Mouse (Mus musculus) v-Abl transformed pro-B cells (cell line): ENCODE data around the gene Bri3bp.

ENCODE experiments used
- in situ Hi-C, 2 experiments: fragments of 400-800 bp; cut with MboI; formaldehyde crosslinking; loops; one replicate each; pipeline ENCODE4 v1.15.1; 2025; ENCODE audit not compliant: unreplicated experiment in 2 of 2

The Bri3bp gene

DNA sequence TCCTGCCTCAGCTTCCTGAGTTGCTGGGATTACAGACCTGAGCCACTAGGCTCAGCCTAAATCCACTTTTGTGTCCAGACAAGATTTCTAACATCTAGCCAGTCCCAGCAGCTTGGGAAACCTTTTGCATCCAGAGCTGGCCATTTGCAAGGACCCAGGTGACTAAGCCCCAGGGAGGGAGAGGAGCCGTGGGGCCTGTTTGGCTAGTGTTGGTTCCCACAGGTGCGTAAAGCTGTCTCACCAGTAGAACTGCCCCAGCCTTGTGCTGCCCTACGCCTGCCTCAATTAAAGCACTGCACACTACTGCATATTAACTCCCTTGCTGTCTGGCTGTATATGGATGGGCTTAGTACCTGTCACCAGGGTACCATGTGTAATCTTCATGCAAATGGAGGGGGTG lies 38.0 kb downstream of the Bri3bp start:
- in situ Hi-C loops, result loop anchor here in 1 of 2 experiments (25.0 kb wide), 1 partner anchor 567 kb away; no protein-coding TSS in a partner anchor

DNA sequence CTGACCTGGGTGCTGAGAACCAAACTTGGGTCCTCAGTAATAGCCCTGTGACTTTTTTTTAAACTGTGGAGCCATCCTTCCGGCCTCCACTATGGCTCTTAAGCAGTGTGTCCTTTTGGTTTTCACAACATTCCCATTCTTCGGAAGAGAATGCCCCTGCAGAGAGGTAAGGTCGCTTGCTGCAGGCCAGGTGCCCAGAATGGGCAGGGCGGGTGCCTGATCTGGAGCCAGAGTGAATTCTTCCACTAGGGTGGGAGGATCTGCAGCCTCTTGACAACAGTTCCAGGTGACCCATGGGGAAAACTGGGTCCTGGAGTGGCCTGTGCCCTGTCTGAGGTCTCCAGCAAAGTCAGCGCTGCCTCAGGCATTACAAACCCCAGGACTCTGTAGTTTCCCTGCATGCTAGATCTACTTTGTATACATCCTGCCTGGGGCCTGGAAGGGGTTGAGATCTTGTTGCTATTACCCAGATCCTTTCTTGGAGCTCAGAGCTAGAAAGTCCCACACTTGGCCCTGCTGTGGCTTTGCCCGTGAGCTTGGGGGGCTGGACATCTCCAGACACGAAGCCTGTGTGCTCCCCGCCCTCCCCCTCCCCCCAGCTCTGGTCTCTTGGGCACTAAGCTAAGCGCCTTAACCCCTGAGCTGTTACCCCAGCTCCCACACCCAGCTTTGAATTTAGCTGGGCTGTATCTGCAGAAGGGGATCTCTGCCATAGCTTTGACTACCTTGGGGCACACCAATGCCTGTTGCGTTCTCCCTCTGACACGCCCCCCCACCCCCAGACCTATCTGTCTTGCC lies 39.3 kb downstream of the Bri3bp start:
- in situ Hi-C loops, result loop anchor here (5.0 to 25.0 kb wide), 3 partner anchors 103 to 568 kb away; no protein-coding TSS in a partner anchor

GRCm38 (mm10) chr5:125482474-125482873 lies 41.1 kb downstream of the Bri3bp start:
- in situ Hi-C loops, result loop anchor here (5.0 to 25.0 kb wide), 3 partner anchors 105 to 570 kb away; no protein-coding TSS in a partner anchor

DNA sequence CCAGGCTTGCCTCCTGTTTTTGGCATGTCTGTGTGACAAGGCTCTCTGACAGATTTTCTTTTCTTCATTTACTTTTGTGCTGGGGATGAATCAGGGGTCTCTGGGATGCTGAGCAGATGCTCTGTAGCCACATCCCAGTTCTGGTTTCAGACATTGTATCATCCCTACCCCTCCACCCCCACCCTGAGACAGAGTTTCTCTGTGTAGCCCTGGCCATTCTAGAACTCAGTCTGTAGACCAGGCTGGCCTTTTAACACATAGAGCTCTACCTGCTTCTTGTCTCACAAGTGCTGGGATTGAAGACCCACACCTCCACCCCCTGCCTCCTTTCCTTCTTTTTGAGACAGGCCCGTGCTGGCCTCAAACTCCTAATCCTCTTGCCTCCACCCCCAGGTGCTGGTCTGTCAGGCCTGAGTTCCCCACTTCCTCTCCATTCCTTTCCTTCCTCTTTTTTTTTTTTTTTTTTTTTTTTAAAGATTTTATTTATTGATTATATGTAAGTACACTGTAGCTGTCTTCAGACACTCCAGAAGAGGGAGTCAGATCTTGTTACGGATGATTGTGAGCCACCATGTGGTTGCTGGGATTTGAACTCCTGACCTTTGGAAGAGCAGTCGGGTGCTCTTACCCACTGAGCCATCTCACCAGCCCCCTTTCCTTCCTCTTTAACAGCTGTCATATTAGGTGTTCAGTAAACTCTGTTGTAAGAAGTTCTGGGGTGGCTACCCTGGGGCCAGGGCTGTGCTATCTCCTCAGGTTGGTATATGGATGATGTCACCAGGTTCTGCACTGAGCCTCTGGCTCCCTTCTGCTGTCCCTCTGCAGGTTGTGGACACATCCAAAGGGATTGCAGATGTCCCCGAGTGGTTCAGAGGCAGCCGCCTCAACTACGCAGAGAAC lies 42.6 kb downstream of the Bri3bp start:
- in situ Hi-C loops, result loop anchor here (5.0 to 25.0 kb wide), 3 partner anchors 107 to 572 kb away; no protein-coding TSS in a partner anchor

GRCm38 (mm10) chr5:125485031-125485778 lies 43.8 kb downstream of the Bri3bp start:
- in situ Hi-C loops, result loop anchor here (5.0 to 25.0 kb wide), 3 partner anchors 78 to 573 kb away; no protein-coding TSS in a partner anchor

DNA sequence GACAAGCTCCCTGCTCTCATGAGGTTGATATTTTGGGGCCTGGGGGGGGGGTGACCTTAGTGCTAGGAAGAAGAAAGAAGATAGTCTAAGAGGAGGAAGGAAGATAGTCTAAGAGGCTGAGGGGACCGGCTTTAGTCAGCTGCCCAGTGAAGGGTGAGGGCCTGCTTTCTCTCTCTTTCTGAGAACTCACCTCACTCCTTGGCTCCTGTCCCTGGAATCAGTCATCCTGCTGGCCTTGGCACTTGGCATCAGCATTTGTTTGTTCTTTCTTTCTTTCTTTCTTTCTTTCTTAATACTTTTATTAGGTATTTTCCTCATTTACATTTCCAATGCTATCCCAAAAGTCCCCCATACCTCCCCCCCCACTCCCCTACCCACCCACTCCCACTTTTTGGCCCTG lies 44.7 kb downstream of the Bri3bp start:
- in situ Hi-C loops, result loop anchor here (5.0 to 25.0 kb wide), 3 partner anchors 79 to 574 kb away; no protein-coding TSS in a partner anchor

GRCm38 (mm10) chr5:125487375-125488115 lies 46.2 kb downstream of the Bri3bp start:
- in situ Hi-C loops, result loop anchor here (5.0 to 25.0 kb wide), 3 partner anchors 80 to 575 kb away; no protein-coding TSS in a partner anchor

- in situ Hi-C loops, result loop anchor here (5.0 to 25.0 kb wide), 3 partner anchors 81 to 576 kb away; no protein-coding TSS in a partner anchor
These were observed 46.7 kb downstream of the Bri3bp start for GRCm38 (mm10) chr5:125488116-125488455.

DNA sequence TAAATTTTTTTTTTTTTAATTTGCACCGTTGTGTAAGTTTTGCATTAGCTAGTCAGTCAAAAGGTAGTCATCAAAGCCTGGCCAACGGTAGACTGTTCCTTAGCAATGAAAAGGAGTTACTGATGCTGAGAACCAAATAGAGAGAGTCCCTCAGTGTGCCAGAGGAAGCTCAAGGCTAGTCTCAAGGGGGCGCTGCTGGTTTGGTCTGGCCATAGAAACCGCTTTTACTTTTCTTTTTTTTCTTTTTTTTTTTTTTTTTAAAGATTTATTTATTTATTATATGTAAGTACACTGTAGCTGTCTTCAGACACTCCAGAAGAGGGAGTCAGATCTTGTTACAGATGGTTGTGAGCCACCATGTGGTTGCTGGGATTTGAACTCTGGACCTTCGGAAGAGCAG lies 47.6 kb downstream of the Bri3bp start:
- in situ Hi-C loops, result loop anchor here (5.0 to 25.0 kb wide), 3 partner anchors 82 to 577 kb away; no protein-coding TSS in a partner anchor

GRCm38 (mm10) chr5:125491107-125491506 lies 49.7 kb downstream of the Bri3bp start:
- in situ Hi-C loops, result loop anchor here in 1 of 2 experiments (25.0 kb wide), 1 partner anchor 579 kb away; no protein-coding TSS in a partner anchor

DNA sequence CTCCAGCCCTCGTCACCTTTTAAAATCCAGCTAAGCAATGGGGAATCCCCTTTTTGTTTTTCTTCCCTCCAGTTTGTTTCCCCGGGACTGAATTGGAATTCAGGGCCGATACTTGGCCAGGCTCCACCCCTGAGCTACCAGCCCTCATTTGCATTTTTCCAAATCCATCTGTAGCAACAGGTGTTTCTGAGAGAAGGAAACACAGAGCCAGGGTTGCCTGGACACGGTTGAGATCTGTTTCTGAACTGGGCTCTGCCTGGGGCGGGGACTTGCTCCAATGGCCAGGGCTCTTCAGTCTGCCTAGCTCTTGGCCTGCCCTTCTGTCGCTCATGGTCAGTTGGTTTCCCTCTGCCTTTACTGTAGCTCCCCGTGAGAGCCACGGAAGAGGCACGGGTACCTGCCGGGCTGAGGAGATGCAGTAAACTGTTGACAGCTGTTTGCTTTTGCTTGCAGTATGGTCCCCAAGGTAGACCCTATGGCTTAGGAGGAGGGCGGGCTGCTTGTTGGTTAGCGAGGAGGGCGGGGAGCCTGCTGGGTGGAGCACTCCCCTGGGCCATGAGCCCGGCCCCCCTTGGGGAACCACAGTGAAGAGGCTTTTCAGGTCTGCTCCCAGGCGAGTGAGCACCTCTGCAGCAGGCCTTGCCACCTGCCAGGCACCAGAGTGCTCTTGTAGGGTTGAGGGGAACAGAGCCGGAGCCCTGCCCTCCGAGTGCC lies 51.2 kb downstream of the Bri3bp start:
- in situ Hi-C loops, result loop anchor here in 1 of 2 experiments (25.0 kb wide), 1 partner anchor 580 kb away; no protein-coding TSS in a partner anchor

GRCm38 (mm10) chr5:125493093-125493423 lies 51.7 kb downstream of the Bri3bp start:
- in situ Hi-C loops, result loop anchor here in 1 of 2 experiments (25.0 kb wide), 1 partner anchor 581 kb away; no protein-coding TSS in a partner anchor

DNA sequence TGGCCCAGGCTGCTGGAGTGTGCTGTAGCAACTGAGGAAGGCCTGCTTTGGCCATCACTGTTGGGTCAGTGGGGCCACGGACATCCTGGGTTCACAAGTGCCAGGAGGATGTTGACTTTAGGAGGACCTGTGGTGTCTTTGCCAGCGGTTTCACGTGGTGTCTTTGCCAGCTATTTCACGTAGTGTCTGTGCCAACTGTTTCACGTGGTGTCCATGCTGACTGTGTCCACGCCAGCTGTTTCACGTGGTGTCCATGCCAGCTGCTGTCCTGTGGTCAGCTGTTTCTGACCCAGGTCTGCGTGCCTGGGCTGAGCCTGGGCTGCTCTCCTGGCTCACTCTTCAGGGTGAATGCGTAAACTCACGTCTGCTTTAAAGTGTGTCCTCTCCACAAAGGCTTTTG lies 54.3 kb downstream of the Bri3bp start:
- in situ Hi-C loops, result loop anchor here in 1 of 2 experiments (25.0 kb wide), 1 partner anchor 583 kb away; no protein-coding TSS in a partner anchor

GRCm38 (mm10) chr5:125497821-125498600 lies 56.6 kb downstream of the Bri3bp start:
- in situ Hi-C loops, result loop anchor here in 1 of 2 experiments (25.0 kb wide), 1 partner anchor 586 kb away; no protein-coding TSS in a partner anchor

DNA sequence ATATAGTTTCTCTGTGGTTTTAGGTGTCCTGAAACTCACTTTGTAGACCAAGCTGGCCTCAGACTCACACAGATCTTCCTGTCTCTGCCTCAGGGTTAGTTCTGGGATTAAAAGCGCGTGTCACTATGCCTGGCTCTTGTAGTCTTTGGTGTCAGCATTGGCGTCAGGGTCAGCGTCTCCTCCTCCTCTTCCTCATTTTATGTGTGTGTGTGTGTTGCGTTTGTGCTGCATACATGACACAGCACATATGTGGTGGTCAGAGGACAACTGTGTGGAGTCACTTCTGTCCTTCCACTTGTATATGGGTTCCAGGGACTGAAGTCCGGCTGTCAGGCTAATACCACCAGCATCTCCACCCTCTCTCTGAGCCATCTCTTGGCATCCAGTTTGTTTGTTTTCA lies 60.1 kb downstream of the Bri3bp start:
- in situ Hi-C loops, result loop anchor here in 1 of 2 experiments (25.0 kb wide), 1 partner anchor 589 kb away; no protein-coding TSS in a partner anchor

- in situ Hi-C loops, result loop anchor here in 1 of 2 experiments (25.0 kb wide), 1 partner anchor 590 kb away; no protein-coding TSS in a partner anchor
These were observed 60.8 kb downstream of the Bri3bp start for GRCm38 (mm10) chr5:125502186-125502585.

- in situ Hi-C loops, result loop anchor here in 1 of 2 experiments (25.0 kb wide), 1 partner anchor 591 kb away; no protein-coding TSS in a partner anchor
These were observed 62.3 kb downstream of the Bri3bp start for GRCm38 (mm10) chr5:125503628-125504027.
